In the genomic region with DNA sequence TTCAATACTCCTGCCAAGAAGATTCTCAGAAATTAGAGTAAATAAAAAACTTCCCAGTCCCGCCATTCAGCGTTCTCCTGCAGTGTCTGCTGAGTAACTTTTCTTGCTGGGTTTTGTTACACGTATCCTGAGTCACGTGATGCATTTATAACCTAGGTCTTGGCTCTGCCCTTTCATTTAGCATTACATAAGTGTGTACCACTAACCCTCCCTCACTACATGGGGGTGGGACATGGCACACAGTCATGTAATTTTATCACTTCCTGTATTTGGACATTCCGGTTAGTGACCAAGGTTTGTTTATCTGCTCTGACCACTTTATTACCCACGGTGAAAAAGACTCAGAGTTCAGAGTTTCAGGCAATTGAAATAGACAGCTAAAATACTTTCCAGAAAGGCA, we compare ENCODE assay signal across 7 mouse cellular contexts.
A peak's percentile ranks its signal among the peaks of the same experiment; 100 is the strongest.
DNase-seq lines count a peak whose midpoint lies in the region; ATAC-seq lines count a peak whose summit lies in the region.

No protein-coding gene starts in this region.

- no peak overlapping the region for H3K9ac ChIP-seq in embryonic facial prominence, embryonic 14.5 days (ENCODE audit: low read depth, low read length)

- no peak overlapping the region for H3K4me3 ChIP-seq in embryonic facial prominence, embryonic 14.5 days (ENCODE audit: low read depth, low read length)

- peaks cover 11% of the 10 kb centered on the region for H3K4me1 ChIP-seq in embryonic facial prominence, embryonic 14.5 days (ENCODE audit: control insufficient read depth, insufficient read depth, low read length)

- ATAC-seq in embryonic facial prominence, embryonic 14.5 days (ENCODE audit: low read depth) = 0 out of 2 replicates have a peak, but pooled peaks have one; percentile 26
- ATAC-seq in frontal cortex, adult (ENCODE audit: low TSS enrichment) = no peak

- no peaks in the 10 kb centered on the region for H3K9me3 ChIP-seq in embryonic facial prominence, embryonic 14.5 days (ENCODE audit: control insufficient read depth, low read length)

- 46% methylated on average over 6 of the region's 6 CpGs for WGBS in embryonic facial prominence, embryonic 14.5 days

- H3K4me2 ChIP-seq in embryonic facial prominence, embryonic 14.5 days (ENCODE audit: low read depth, low read length) = no peak overlapping the region

- no peak overlapping the region; the same call in 1 of the 2 replicates for H3K27ac ChIP-seq in embryonic facial prominence, embryonic 14.5 days (replicated peaks; ENCODE audit: low read depth, low read length)

- DNase-seq in adrenal gland, adult 2 months = peak; percentile 71
- peak; percentile 44 for DNase-seq in embryonic facial prominence, embryonic 14.5 days (ENCODE audit: low spot score)
- DNase-seq in kidney, adult 11 months = peak; percentile 53
- DNase-seq in lung, postnatal 10 days = peak; percentile 81
- DNase-seq in thymus, postnatal 10 days (ENCODE audit: low spot score in 2 of 2) = no peak
- DNase-seq in B cell, adult 2 months = no peak

- H3K27me3 ChIP-seq in embryonic facial prominence, embryonic 14.5 days (replicated peaks; ENCODE audit: control insufficient read depth, insufficient read depth, low read length) = no peaks in the 10 kb centered on the region

- peaks cover 12% of the 10 kb centered on the region; the same call in 1 of the 2 replicates for H3K36me3 ChIP-seq in embryonic facial prominence, embryonic 14.5 days (ENCODE audit: control insufficient read depth, insufficient read depth, low read length)

Comparison
In these comparisons a context has a peak if more than half of its experiments do, and no peak if none do; other contexts are left out.
1. DNase-seq: peak in adrenal gland, adult 2 months (single experiment), embryonic facial prominence, embryonic 14.5 days (single experiment), kidney, adult 11 months (single experiment) and lung, postnatal 10 days (single experiment); none in thymus, postnatal 10 days (0 of 2) and B cell, adult 2 months (0 of 2).